Mouse (Mus musculus) adipocyte (in vitro differentiated cells): Measurements from ENCODE around the gene Ube2b.

Experiments
- DNase-seq: peaks from one replicate; pipeline ENCODE4 v3.0.0-alpha.2; 2016; ENCODE audit warnings: low spot score

Gene Ube2b

DNA sequence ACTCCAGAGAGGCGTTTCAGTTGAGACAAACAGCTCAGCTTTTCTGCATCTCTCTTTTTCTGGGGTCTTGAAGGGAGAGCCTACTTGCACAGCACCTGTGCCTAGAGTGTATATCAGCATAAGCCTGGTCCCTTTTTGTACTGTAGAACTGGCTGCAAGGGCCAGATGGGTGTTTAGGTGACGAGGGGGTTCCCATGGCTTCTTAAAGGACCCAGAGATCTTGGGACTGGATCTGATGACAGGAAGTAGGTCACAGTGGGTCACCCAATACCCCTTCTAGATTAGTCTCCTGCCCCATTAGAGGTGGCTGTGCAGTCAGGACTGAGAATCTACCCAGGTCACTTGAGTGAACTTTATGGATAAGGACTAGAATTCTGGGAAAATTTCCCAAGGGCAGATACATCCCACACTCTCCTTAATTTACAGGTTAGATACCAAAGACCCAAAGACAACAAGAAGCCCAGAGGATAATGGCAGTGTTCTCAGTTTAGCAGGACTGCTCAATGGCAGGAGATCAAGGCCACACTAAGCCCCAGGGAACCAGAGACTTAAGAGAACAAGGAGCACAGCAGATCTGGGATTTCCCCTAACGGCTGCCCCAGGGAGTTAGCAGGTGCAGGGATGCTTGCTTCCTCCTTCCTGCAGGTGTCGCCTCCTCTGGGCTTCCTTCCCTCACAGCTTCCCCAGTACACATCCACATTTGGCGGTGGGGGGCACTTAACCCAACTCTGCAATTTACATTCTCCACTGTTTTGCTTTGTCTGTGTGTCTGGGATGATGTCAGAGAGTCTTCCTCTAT, 64.7 kb downstream of the Ube2b start:
- DNase-seq, result no peak
